Mouse (Mus musculus) brain, embryonic 14.5 days (tissue): ENCODE results near the gene Capn13. TPM values are rescaled to one million over a fixed set of nuclear protein-coding genes. Genes with fewer than 3 reads are reported as not detected.

Experiments used
- DNase-seq: peaks from one replicate; pipeline ENCODE4 v3.0.0-alpha.2; 2011; ENCODE audit warnings: low read depth
- CTCF ChIP-seq: fragments of 200-500 bp; IDR thresholded peaks from 2 replicates; pipeline ENCODE4 v1.5.1; 2012; ENCODE audit warnings: inconsistent platforms, mild to moderate bottlenecking, moderate library complexity, borderline replicate concordance; ENCODE audit not compliant: insufficient read depth, insufficient read length; ENCODE audit errors: extremely low read depth
- POLR2A ChIP-seq: fragments of 200-500 bp; IDR thresholded peaks from 2 replicates; pipeline ENCODE4 v1.6.1; 2012; ENCODE audit warnings: mild to moderate bottlenecking, inconsistent platforms, borderline replicate concordance; ENCODE audit not compliant: poor library complexity, insufficient read depth, insufficient read length, severe bottlenecking; ENCODE audit errors: extremely low read depth
- polyA plus RNA-seq: library from polyadenylated mRNA; depleted of rRNA; stranded (reverse); fragments of >200 nt; gene quantifications from 2 replicates; pipeline ENCODE4 v1.2.3, GENCODE M21; 2012

Capn13 gene
- polyA plus RNA-seq, 1 experiment, result not detected

DNA sequence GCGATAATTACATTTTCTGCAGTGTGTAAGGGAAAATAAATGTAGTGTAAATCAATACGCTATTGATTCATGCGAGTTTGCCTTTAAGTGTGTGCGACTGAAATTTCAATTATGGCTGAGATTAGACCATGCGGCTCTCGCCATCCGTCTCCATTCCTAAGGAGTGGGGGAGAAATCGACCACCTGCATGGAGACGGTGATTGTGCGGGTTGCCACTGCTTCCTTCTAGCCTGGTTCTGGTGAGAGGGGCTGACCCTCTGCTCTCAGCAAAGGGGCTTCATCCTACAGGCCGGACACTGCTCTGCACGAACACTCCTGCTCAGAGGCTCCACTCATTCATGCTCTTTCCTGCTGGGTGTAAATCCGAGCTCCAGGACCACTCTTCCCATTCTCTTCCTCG, 58.0 kb downstream of the Capn13 start:
- TF ChIP-seq CTCF (no peak), POLR2A (no peak)
- DNase-seq, result peak; percentile 20

DNA sequence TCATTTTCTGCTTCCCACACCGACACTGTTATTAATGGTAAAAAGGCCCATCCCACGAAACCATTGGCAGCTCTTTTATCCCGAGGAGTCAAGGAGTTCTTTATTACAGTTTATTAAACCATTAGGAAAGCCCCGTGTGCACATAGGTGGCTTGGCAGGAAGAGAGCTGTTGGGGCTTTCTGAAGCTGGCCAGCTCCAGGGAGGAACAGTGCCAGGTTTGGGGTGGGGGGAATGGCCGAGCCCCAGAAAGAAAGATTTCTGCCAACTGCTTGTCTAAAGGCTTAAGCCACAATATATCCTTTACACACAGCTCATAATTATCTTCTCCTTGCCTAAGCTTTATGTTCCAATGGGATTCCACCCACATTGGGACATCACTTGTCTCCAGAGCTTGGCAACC, 71.6 kb downstream of the Capn13 start:
- TF ChIP-seq CTCF (no peak), POLR2A (no peak)
- peak; percentile 65 for DNase-seq

DNA sequence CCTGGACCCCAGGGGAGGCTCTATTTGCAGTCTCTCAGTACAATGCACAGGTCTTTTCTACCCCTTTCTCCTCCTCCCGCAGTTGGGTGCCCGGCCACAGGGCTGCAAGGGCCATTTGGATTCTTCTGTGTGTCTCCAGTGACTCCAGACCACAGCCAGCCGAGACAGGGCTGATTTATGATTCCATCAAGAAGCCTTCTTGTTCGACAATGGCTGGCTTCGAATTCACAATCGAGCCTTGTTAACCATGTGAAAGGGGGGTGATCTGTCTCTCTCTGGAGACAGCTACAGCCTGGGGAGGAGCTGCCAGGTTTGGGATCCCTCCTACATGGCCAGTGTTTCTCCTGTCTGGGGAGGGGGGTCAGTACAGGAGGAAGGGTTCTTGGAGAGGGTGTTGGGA, 75.4 kb downstream of the Capn13 start:
- TF ChIP-seq CTCF (no peak), POLR2A (no peak)
- DNase-seq, result peak; percentile 33

DNA sequence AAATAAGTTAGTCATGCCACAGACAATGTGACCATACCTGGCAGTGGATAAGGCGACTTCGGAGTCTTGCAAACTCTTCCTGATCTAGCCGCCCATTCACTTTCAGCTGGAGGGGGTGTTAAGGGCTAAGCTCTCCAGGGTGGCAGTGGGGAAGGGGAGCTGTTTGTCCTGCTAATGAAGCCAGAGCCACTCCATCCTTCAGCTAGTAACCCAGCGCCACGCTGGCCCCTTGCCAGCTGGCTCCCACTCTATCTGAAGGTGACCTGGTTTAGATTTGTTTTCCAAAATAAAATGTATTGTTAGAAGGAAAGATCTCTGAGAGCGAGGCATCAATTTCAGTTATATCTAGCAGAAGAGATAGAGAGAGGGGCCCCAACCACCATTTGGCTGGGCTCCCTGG, 75.9 kb downstream of the Capn13 start:
- peak; percentile 46 for DNase-seq

DNA sequence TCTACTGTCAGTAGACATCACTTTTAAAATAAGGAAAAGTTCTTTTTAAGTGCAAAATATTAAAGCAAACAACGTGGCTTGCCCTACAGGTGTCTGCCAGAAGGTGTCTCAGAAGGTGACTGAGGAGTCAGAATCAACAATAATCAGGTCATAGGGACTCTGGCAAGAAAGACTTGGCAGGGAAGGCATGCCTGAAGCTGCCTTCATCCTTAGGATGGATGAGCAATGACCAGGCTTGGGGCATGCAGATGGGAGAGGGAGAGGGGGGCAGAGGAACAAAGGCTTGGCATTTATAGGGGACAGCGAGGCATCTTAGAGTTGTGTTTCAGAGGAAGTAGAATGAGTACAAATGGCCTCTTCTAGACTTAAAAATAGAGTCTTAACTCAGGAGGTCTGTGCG, 76.7 kb downstream of the Capn13 start:
- DNase-seq, result no peak

More for the DNA sequence above, 75.9 kb downstream of the Capn13 start:
- TF ChIP-seq POLR2A (no peak), CTCF (no peak)

DNA sequence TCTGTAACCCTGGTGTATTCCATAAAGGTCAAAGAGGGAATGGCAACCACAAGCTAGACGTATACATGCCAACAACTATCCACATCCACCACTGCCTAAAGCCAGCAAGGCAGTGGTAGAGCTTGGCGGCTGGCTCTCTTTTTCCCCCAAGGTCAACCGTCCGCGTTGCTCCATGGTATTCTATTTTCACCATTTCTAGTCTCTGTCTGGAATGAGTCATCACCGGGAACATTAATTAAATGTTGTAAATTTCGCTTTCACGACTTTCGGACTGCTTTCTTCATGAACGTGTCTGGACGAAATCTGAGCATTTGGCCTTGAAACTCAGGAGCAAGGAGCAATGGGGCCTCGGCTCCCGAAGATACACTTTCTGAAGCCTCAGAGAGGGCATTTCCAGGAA, 85.9 kb downstream of the Capn13 start:
- no peak for TF ChIP-seq CTCF
- no peak for TF ChIP-seq POLR2A
- DNase-seq, result no peak

More for the DNA sequence above, 76.7 kb downstream of the Capn13 start:
- no peak for TF ChIP-seq CTCF

DNA sequence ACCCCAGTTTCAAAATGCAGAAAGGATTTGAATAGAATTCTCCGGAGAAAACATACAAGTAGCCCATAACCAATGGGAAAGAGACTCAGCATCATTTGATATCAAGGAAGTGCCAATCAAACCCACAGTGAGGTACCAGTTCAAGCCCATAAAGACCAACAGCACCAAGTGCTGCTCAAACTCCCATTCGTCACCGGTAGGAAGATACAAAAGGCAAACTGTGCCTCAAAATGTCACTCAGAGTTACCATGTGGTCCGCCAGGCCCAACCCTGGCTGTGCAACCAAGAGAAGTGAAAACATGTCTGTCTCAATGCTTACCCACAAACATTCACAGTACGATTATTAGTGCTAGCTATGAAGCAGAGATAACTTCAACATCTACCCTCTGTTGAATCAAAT, 89.2 kb downstream of the Capn13 start:
- TF ChIP-seq CTCF, result no peak
- TF ChIP-seq POLR2A, result no peak
- no peak for DNase-seq

DNA sequence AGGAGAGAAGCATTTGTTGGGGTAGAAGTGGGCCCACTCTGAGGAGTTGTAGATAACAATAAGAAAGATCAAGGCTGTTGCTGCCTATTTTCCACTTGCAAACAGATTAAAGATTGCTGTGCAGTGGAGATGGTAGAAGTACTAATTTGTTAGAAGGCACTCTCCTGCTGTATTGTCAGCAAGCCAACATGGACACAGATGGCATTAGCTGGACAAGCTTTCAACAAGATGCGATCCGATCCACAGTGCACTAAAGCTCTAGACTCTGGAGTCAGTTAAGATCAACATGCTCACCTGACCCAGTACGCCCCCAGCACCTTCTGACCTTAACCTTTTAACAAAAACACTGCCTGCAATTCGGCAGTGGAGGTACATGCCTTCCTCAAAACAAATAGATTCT, 92.0 kb downstream of the Capn13 start:
- TF ChIP-seq CTCF, result no peak
- no peak for TF ChIP-seq POLR2A
- DNase-seq, result no peak

DNA sequence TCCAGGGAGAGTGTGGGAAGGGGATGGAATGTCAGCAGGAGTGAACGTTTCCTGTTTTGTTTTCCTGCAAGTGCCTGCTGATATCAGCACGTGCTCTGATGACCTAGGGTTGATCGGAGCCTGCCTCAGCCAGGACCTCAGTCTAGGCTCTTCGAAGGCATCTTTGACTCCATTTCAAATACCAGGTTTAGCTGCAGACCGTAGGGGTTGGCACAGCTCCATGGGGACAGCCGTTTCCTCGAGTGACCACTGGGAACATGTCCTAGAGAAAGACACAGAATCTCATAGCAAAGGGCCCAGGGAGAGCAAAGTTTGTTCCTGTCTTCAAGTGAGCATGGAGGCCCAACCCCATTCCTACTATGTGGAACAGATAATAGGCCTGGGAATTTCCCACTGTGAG, 94.0 kb downstream of the Capn13 start:
- TF ChIP-seq CTCF (no peak), POLR2A (no peak)
- DNase-seq, result no peak

DNA sequence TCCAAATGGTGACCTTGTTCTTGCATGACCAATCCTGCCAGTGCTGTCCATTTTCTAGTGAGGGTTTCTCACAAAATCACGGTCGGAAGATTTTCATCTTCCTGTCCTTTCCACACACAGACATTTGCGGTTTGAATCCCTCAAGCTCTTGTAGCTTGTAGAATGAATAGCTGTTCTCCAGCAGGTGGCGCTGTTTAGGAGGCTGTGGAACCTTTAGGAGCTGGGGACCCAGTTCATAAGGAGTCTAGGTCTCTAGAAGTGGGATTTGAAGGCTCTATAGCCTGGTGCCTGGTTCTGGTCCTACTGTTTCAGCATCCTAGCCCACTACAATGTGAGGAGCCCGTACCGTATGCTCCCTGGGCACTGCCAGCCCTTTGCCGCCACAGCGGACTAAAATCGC, 95.0 kb downstream of the Capn13 start:
- DNase-seq, result peak; percentile 92
- TF ChIP-seq POLR2A, result no peak
- peak; percentile 82; the same call in 1 of the 2 replicates for TF ChIP-seq CTCF

DNA sequence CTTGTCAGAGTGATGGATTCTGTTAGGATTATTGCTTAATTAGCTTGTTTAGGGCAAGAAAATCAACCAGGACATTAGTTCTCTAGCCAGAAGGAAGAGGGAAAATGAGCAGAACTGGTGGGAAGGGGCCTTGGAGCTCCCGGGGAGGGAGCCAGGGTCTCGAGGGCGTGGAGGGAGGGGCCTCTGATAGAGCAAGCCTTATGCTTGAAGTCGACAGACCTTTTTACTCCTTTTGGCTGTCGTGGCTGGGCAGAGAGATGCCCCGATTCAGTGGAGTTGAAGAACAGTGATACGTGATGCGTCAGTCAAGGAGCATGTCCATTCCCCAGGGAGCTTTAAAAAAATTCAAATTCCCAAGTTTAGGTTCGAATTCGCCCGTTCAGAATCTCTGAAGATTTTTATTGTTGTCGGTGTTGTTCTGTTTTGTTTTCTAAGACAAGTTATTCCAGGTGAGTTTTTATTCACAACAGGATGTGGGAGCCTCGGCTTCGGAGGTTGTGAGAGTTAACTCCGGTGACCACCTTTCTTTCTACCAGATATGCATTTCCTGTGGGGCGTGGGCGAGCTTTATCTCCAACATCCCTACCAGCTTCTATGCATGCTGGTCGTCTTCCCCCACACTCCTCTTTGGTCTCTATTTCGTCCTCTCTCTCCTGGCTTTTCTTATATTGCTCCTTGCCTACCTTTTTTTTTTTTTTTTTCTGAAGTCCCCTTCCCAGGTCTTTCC, 96.4 kb downstream of the Capn13 start:
- DNase-seq, result no peak
- TF ChIP-seq POLR2A (no peak), CTCF (no peak)

DNA sequence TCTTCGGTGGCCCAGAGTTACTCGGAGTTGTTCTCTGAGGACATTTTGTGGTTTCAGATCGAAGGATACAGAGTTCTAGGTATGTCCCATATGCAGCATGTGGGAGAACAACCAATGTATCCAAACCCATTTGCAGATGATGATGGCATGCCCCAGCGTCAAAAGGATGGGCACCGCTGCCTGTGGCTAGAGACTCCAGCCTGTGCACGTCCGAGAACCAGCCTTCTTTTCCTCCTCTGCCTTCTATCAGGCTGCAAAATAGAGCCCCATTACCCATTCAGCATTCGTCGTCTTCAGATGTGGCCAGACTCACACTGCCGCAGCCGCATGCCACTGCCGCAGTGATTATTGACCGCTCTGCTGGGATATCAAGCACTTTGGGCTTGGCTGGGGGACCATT, 97.0 kb downstream of the Capn13 start:
- DNase-seq, result no peak
- no peak for TF ChIP-seq CTCF
- TF ChIP-seq POLR2A, result no peak
